Mouse (Mus musculus) CH12.LX (cell line): ENCODE results near the gene Stk35. TPM values are rescaled to one million over a fixed set of nuclear protein-coding genes. Genes with fewer than 3 reads are reported as not detected.

Experiments used
- DNase-seq: peaks from one replicate; pipeline ENCODE4 v3.0.0-alpha.2; 2013; ENCODE audit errors: extremely low read depth
- H3K27ac ChIP-seq: 2 replicates; pipeline ENCODE4 v1.5.1; 2012; ENCODE audit warnings: low read depth, mild to moderate bottlenecking, control low read depth, moderate library complexity; ENCODE audit not compliant: insufficient read depth
- H3K27me3 ChIP-seq: replicated peaks from 2 replicates; pipeline ENCODE3; 2012; ENCODE audit warnings: inconsistent platforms
- H3K36me3 ChIP-seq, 2 experiments: replicated peaks in 1 of 2; 2 replicates each; pipeline versions ENCODE3 to v1.6.1; 2012; ENCODE audit warnings: inconsistent platforms in 1 of 2, low read length in 1 of 2, mild to moderate bottlenecking in 1 of 2, mixed read lengths in 1 of 2, moderate library complexity in 1 of 2; ENCODE audit not compliant: control insufficient read depth in 1 of 2, insufficient read depth in 1 of 2
- H3K4me1 ChIP-seq, 2 experiments: 2 replicates each; pipeline ENCODE4 v1.6.1; 2012; ENCODE audit warnings: inconsistent platforms in 1 of 2, moderate library complexity in 1 of 2; ENCODE audit not compliant: insufficient read depth in 2 of 2, control insufficient read depth in 1 of 2
- H3K4me2 ChIP-seq: 2 replicates; pipeline ENCODE4 v1.6.1; 2012; ENCODE audit warnings: low read depth, mild to moderate bottlenecking, control low read depth; ENCODE audit not compliant: poor library complexity, insufficient read depth, severe bottlenecking
- H3K4me3 ChIP-seq, 3 experiments: fragments of 150-350 bp in 1 of 3; sonication (generic) in 1 of 3; replicated peaks in 1 of 3; 2 replicates each; pipeline versions ENCODE3 to v1.5.1; 2011 to 2012; ENCODE audit warnings: low read depth in 2 of 3, low read length in 2 of 3, mild to moderate bottlenecking in 2 of 3, moderate library complexity in 2 of 3, control low read depth in 1 of 3, improper control_type of control experiment in 1 of 3, inconsistent platforms in 1 of 3, mixed read lengths in 1 of 3; ENCODE audit not compliant: poor library complexity in 1 of 3
- H3K79me2 ChIP-seq: replicated peaks from 2 replicates; pipeline ENCODE4 v1.6.1; 2012; ENCODE audit warnings: mild to moderate bottlenecking, moderate library complexity; ENCODE audit not compliant: control insufficient read depth, poor library complexity, insufficient read depth, severe bottlenecking; ENCODE audit errors: extremely low read depth
- H3K9ac ChIP-seq: 2 replicates; pipeline ENCODE4 v1.6.1; 2012; ENCODE audit warnings: low read depth, mild to moderate bottlenecking, control low read depth, moderate library complexity; ENCODE audit not compliant: insufficient read depth
- H3K9me3 ChIP-seq: replicated peaks from 2 replicates; pipeline ENCODE3; 2012; ENCODE audit warnings: low read length, inconsistent platforms, mixed read lengths
- BHLHE40 ChIP-seq: IDR thresholded peaks from 2 replicates; pipeline ENCODE4 v1.6.1; 2011; ENCODE audit warnings: mild to moderate bottlenecking, low read depth, low read length, improper control_type of control experiment
- CTCF ChIP-seq, 2 experiments: IDR thresholded peaks in 1 of 2; conservative IDR thresholded peaks in 1 of 2; 2 replicates each; pipeline ENCODE4 v1.5.1; 2011 to 2012; ENCODE audit warnings: low read depth in 2 of 2, low read length in 2 of 2, improper control_type of control experiment in 1 of 2, inconsistent platforms in 1 of 2, mild to moderate bottlenecking in 1 of 2, moderate library complexity in 1 of 2
- E2F4 ChIP-seq: IDR thresholded peaks from 2 replicates; pipeline ENCODE4 v1.6.1; 2011; ENCODE audit warnings: low read depth, low read length, improper control_type of control experiment; ENCODE audit not compliant: insufficient replicate concordance
- ELF1 ChIP-seq: IDR thresholded peaks from 2 replicates; pipeline ENCODE4 v1.6.1; 2014; ENCODE audit warnings: low read depth, mild to moderate bottlenecking, inconsistent platforms, low read length, improper control_type of control experiment
- HCFC1 ChIP-seq: IDR thresholded peaks from 2 replicates; pipeline ENCODE4 v1.6.1; 2012; ENCODE audit warnings: low read depth, mild to moderate bottlenecking, inconsistent platforms, low read length, improper control_type of control experiment
- JUN ChIP-seq: IDR thresholded peaks from 2 replicates; pipeline ENCODE4 v1.6.1; 2011; ENCODE audit warnings: low read depth, mild to moderate bottlenecking, low read length, improper control_type of control experiment, moderate library complexity; ENCODE audit not compliant: insufficient read depth
- KAT2A ChIP-seq: IDR thresholded peaks from 2 replicates; pipeline ENCODE4 v1.6.1; 2012; ENCODE audit warnings: low read length, improper control_type of control experiment, inconsistent platforms; ENCODE audit not compliant: insufficient replicate concordance
- MAX ChIP-seq: IDR thresholded peaks from 2 replicates; pipeline ENCODE4 v1.6.1; 2011; ENCODE audit warnings: low read length, improper control_type of control experiment
- NELFE ChIP-seq: IDR thresholded peaks from 2 replicates; pipeline ENCODE4 v1.6.1; 2011; ENCODE audit warnings: low read depth, low read length, improper control_type of control experiment
- NRF1 ChIP-seq: IDR thresholded peaks from 2 replicates; pipeline ENCODE4 v1.6.1; 2014; ENCODE audit warnings: low read depth, mild to moderate bottlenecking, inconsistent platforms, low read length, improper control_type of control experiment, moderate library complexity
- POLR2A ChIP-seq: IDR thresholded peaks from 2 replicates; pipeline ENCODE4 v1.6.1; 2011; ENCODE audit warnings: low read depth, mild to moderate bottlenecking, improper control_type of control experiment, low read length
- RAD21 ChIP-seq: IDR thresholded peaks from 2 replicates; pipeline ENCODE4 v1.6.1; 2011; ENCODE audit warnings: low read depth, mild to moderate bottlenecking, low read length, improper control_type of control experiment, moderate library complexity
- SMC3 ChIP-seq: IDR thresholded peaks from 2 replicates; pipeline ENCODE4 v1.6.1; 2011; ENCODE audit warnings: low read depth, low read length, improper control_type of control experiment
- TBP ChIP-seq: conservative IDR thresholded peaks from 2 replicates; pipeline ENCODE4 v1.6.1; 2011; ENCODE audit warnings: low read depth, low read length, improper control_type of control experiment
- UBTF ChIP-seq: IDR thresholded peaks from 2 replicates; pipeline ENCODE4 v1.6.1; 2012; ENCODE audit warnings: low read depth, mild to moderate bottlenecking, inconsistent platforms, low read length, improper control_type of control experiment, moderate library complexity
- USF1 ChIP-seq: IDR thresholded peaks from 2 replicates; pipeline ENCODE4 v1.6.1; 2014; ENCODE audit warnings: low read depth, mild to moderate bottlenecking, inconsistent platforms, low read length, improper control_type of control experiment
- USF2 ChIP-seq: conservative IDR thresholded peaks from 2 replicates; pipeline ENCODE4 v1.6.1; 2011; ENCODE audit warnings: low read depth, low read length, improper control_type of control experiment
- ZC3H11A ChIP-seq: IDR thresholded peaks from 2 replicates; pipeline ENCODE4 v1.6.1; 2012; ENCODE audit warnings: low read depth, mild to moderate bottlenecking, inconsistent platforms, low read length, improper control_type of control experiment
- ZNF384 ChIP-seq: IDR thresholded peaks from 2 replicates; pipeline ENCODE4 v1.6.1; 2012; ENCODE audit warnings: low read depth, low read length, improper control_type of control experiment, inconsistent platforms
- dilution Hi-C: fragments of 300-500 bp; cut with MboI; formaldehyde crosslinking; loops from 2 replicates; pipeline ENCODE4 v1.14.3; 2020; ENCODE audit warnings: low sequenced_read_pairs; ENCODE audit not compliant: extremely low pct_unique_long_range_greater_than_20kb, extremely low pct_ligation_motif_present
- in situ Hi-C: fragments of 300-500 bp; cut with MboI; formaldehyde crosslinking; loops from 3 replicates; pipeline ENCODE4 v1.14.3; 2019; ENCODE audit warnings: low sequenced_read_pairs, low pct_ligation_motif_present, low pct_unique_long_range_greater_than_20kb, mixed read lengths
- polyA plus RNA-seq: library from polyadenylated mRNA; unstranded; fragments of >175 nt; gene quantifications from 2 replicates; pipeline ENCODE4 v1.2.1, GENCODE M21; 2012; ENCODE audit warnings: low read depth; ENCODE audit not compliant: insufficient read length
- total RNA-seq, 2 experiments: library from RNA; depleted of rRNA; stranded (reverse); fragments of 300-350 nt in 1 of 2; fragments of >200 nt in 1 of 2; gene quantifications; 2 replicates each; pipeline ENCODE4 v1.2.3; 2012 to 2014

Stk35 gene
- total and polyA plus RNA-seq, 3 experiments = 4.5 to 22.7 (median 7.3) TPM

GRCm38 (mm10) chr2:129871246-129871645 is 70.9 kb downstream of the Stk35 start:
- Histone ChIP-seq H3K27ac (no peak overlapping the region), H3K79me2 (no peaks in the 10 kb centered on the region), H3K27me3 (peaks cover 29% of the 10 kb centered on the region), H3K9ac (no peak overlapping the region), H3K36me3 (no peaks in the 10 kb centered on the region), H3K4me1 (no peaks in the 10 kb centered on the region), H3K4me2 (no peak overlapping the region), H3K4me3 (no peak overlapping the region), H3K9me3 (peaks cover 5% of the 10 kb centered on the region)
- in situ Hi-C loops (loop anchor here (5.0 kb wide), 1 partner anchor 194 kb away; no protein-coding TSS in a partner anchor), dilution Hi-C loops (no loop called here)
- no peak for DNase-seq
- TF ChIP-seq MAX (no peak), HCFC1 (no peak), SMC3 (no peak), NRF1 (no peak), E2F4 (no peak), TBP (no peak), ZNF384 (no peak), BHLHE40 (no peak), USF2 (no peak)

DNA sequence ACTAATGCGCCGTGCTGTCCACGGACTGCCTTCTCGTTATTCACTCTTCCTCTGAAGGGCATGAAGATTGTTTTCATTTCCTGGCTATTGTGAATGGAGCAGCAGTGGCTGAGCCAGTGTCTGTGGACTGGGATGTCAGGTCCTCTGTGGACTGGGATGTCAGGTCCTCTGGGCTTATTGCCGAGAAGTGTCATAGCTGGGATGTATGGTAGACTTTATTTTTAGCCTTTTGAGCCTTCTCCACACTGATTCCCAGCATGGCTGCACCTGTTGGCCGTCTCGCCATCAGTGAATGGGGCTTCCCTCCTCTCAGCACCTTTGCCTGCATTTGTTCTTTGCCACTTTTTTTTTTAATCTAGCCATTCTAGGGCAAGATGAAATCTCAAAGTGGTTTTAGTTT is 71.8 kb downstream of the Stk35 start:
- no peak overlapping the region for H3K9ac ChIP-seq
- H3K27ac ChIP-seq = no peak overlapping the region
- TF ChIP-seq USF2 (no peak), USF1 (no peak), UBTF (no peak), JUN (no peak)
- TF ChIP-seq, all 38 proteins: peak for 0
- no peaks in the 10 kb centered on the region for H3K36me3 ChIP-seq
- H3K79me2 ChIP-seq = no peaks in the 10 kb centered on the region
- H3K4me2 ChIP-seq = no peak overlapping the region
- no peaks in the 10 kb centered on the region for H3K4me1 ChIP-seq
- peaks cover 5% of the 10 kb centered on the region for H3K9me3 ChIP-seq
- DNase-seq = no peak
- H3K27me3 ChIP-seq = peaks cover 28% of the 10 kb centered on the region
- dilution Hi-C loops = no loop called here
- no peak overlapping the region for H3K4me3 ChIP-seq
- in situ Hi-C loops = loop anchor here (5.0 kb wide), 1 partner anchor 195 kb away; no protein-coding TSS in a partner anchor

- TF ChIP-seq POLR2A (no peak), UBTF (no peak), NRF1 (no peak), ZC3H11A (peak; percentile 47), CTCF (conservative IDR thresholded peaks at IDR 0.05 in 1 of 2, IDR thresholded peaks at IDR 0.05 in 1 of 2; ENCODE audit: low read depth in 2 of 2, low read length in 2 of 2) (peak; percentile 89 to 92), RAD21 (peak; percentile 92), KAT2A (no peak), SMC3 (peak; percentile 85), ELF1 (peak; percentile 63), NELFE (peak; percentile 17; the same call in 1 of the 2 replicates)
- dilution Hi-C loops (no loop called here), in situ Hi-C loops (loop anchor here (5.0 kb wide), 1 partner anchor 196 kb away; no protein-coding TSS in a partner anchor)
- no peaks in the 10 kb centered on the region for H3K79me2 ChIP-seq
- DNase-seq = peak; percentile 57
- H3K4me2 ChIP-seq = no peak overlapping the region
- H3K4me1 ChIP-seq = no peaks in the 10 kb centered on the region
- H3K27ac ChIP-seq = no peak overlapping the region
- no peak overlapping the region for H3K4me3 ChIP-seq
- no peak overlapping the region for H3K9ac ChIP-seq
- H3K36me3 ChIP-seq = no peaks in the 10 kb centered on the region
- H3K9me3 ChIP-seq = peaks cover 5% of the 10 kb centered on the region
- peaks cover 33% of the 10 kb centered on the region for H3K27me3 ChIP-seq
Observed at GRCm38 (mm10) chr2:129873489-129873888, 73.2 kb downstream of the Stk35 start.
